Mouse (Mus musculus) kidney, postnatal 4 days (tissue): ENCODE results near the gene Mettl15.
"Not testable (repeated sequence)": the region's sequence is repeated elsewhere in the genome, so short reads cannot be mapped to it uniquely, and the experiment has no call there.

Experiments
- DNase-seq, 2 experiments: peaks; one replicate each; pipeline ENCODE4 v3.0.0; 2021; ENCODE audit warnings: mixed read lengths in 2 of 2

Gene Mettl15

DNA sequence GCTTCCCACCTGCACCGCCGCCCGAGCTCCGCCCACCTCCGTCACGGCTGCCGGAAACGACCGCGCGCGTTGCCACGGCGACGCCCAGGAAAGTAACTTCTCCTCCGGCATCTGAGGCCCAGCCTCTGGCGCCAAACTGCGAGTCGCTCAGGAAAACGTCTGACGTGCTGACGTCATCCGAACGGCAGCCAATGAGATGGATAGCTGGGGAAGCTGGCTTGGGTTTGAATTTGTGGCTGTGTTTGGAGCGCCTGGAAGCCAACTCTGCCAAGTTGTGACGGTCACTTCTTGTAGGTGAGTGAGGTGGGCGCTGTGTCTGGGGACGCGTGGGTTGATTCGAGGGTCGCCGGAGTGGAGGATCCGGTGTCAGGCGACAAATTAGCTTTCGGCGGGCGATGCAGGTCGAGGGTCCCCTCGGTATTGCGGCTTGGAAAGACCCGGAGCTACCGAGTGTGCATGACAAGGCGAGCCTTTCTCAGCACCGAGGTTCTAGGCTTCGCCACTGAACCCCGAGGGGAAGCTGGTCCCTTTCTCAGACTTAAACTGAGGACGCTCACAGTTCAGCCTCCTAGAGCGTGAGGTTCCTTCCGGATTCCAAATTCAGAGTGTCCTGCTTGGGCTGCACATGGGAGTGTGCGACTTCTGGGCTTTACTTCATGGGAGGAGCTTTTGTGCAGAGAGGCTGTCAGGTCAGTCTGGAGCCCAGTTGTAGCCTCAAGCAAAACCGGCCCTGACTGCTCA, at the start of gene Mettl15, which contains the start of gene Kif18a:
TSS of gene Mettl15 (minus strand) at position 149 of the 741 bp plus-strand sequence.
TSS of gene Kif18a (plus strand) at position 139 of the 741 bp plus-strand sequence.
- peak; percentile 97 to 98 for DNase-seq

DNA sequence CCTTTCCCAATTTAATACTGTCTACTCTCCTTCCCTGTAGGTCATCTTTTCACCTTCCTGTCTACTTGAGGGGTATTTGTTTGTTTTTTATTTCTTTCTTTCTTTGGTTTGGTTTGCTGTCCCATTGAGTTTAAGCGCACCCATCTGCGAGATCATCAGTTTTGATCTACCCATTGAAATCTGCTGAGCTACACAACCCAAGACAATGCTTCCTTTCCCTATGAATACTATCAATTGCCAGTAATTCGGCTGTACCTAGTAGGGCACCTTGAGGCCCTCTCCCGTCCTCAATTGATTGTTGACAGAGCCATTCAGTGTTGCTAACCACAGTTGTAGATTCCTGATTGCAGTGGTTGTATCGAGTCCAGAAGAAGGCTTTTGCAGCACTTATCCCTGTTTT, 30.8 kb upstream of the Mettl15 start:
- no peak for DNase-seq

DNA sequence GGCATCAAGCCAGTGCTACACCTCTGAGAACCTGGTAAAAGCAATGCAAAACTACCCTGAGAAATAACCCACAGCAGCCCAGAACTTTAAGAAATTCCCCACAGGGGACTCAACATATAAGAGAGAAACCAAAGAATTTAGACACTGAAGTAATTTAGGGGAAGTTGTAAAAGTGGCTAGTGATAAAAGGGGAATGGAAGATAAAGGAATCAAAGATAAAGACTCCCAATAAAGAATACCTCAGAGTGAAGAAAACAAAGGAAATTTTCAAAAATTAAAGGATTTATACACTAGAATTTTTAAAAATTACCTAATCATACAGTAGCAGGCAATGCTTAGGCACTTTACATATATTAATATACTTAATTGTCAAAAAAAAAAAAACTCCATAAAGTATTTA, 23.1 kb upstream of the Mettl15 start:
- DNase-seq = no peak

DNA sequence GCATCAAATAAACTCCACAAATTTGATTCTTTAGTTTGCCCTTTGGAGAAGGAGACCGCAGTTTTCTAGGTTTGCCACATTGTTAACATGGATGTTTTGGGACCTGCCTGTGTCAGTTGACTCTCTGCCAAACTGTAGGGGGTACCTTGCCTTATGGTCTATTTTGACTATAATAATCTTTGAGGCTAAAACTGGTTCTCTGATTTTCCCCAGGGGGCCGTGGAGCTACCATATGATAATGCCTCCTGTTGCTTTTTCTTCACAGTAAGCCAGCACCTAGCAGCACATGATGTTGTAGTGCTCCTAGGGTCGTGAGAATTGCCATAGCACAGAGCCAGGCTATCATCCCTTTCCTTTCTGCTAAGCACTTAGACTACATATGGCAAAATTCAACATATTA, 21.7 kb upstream of the Mettl15 start:
- no peak for DNase-seq

DNA sequence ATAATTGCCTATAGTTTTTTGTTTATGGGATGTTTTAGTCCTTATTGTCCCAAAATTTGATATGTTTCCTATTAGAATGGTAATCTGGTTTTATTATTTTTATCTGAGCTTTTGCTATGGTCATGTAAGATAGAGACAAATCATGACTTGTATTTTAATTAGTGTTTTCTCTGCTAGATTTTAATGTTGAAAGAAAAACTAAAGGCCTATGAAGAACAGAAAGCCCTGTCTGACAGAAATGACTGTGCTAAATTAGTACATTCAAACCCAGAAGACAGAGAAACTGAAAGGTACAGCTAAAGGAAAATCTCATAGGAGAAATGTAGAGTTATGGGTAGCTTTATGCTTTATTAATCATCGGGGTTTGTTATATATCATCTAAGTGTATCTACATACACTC, 17.6 kb upstream of the Mettl15 start:
- no peak for DNase-seq

DNA sequence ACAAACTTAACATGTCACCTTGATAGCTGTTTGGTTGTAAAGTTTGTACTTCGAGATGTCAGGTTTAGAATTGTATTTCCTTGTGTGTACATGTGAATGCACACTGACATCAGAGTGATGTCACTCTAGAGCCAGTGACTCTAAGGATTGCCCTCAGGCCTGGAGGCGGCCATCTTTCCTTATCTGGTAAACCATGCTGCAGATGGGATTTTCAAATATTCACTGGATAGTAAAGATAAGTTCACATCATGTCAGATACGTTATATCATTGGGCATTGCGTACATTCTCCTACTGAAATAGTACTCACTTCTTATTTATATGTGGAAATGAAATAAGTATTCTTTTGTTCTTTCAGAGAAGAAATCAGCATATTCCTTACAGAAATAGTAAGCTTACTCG, 15.7 kb upstream of the Mettl15 start:
- no peak for DNase-seq

DNA sequence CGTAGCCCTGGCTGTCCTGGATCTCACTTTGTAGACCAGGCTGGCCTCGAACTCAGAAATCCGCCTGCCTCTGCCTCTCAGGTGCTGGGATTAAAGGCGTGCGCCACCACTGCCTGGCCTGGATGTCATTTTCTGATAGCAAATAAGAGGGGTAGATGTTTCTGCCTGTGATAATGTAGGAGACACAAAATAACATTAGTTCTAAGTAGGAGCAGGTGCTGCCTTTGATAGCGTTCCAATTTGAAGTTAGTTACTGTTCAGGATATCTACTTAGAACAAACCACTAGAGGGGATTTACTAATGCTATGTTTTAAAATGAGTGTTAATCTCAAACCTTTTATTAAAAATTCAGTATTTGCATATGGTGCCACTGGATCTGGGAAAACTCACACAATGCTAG, 8.8 kb upstream of the Mettl15 start:
- no peak for DNase-seq

DNA sequence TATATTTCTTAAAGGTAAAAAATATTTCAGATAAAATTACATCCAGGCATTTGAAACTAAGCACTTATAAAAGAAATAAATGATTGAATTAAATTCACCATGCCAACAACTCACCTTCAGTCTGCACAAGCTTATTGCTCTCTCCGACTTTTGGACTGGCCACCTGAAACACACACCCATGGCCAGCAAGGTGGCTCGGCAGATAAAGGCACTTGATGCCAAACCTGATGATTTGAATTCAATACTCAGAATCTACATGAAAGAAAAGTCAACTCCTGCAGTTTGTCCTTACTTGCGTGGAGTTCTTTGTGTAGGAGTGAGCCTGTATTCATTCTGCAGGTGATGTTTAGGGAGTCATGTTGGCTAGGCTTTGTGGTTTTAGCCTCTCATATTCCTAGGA, 3.6 kb upstream of the Mettl15 start:
- no peak for DNase-seq

DNA sequence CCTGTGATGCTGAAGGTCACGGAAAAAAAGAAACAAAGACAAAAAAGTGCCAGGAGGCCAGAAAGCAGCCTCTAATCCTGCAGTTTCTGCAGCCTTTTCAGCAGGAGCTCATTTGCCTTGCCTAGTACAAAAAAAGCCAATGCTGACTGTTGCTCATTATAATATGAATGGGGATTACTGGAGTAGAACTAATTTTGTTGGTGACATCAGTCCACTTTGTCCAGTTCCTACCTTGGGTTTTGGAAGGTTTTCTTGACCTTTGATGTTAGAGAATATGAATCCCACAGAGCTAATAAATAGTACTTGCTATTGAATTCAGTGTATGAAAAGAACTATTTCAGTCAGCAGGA, 768 bp upstream of the Mettl15 start:
- DNase-seq = no peak

DNA sequence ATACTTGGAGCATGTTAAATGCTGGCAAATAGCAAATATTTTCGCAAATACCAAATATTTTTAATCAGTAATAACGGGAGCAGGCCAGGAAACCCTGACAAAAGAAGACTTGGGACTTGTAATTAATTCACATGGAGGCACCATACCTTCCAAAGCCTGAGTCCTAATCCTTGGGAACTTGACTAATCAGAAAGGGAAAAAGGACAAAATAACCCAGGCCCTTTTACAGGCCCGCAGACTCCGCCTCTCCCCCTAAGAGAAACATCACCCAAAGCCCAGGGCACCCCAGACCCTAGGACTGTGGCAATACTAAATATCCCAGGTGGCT, 312 bp downstream of the Mettl15 start:
- DNase-seq = no peak

DNA sequence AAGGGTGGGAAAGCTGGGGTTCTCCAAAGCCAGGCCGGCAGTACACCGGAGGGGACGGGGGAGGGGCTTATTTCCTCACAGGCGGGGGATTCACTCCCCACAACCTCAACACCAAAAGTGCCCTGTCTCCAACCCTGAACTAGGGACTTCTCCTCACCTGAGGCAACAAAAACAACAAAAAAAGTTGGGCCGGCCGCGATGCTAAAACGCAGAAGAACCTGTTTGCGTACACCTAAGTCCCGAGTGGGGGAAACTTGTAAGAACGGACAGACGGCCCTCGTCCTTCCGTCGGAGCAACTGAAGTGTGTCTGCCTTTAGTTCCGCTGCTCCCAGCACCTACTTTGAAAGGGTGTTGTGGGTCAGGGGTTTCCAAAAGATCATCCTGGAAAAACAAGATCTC, 2.5 kb downstream of the Mettl15 start:
- DNase-seq = peak; percentile 61 to 69

DNA sequence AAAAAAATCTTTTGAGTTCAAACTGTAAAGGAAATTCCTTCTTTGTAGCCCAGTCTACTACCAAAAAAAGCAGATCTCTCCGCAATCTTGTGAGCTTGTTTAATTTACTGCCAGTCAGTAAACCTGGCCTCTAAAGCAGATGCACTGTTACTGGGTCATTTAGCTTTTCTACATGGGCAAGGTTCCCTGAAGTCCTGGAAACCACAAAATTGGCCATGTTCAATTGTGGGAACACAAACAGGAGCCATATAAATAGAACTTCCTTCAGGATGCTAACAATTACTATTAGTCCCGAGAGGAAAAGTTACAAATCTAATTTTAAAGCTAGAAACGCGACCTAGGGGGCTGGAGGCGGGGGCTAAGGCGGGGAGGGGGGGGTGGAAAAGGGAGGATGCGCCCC, 3.0 kb downstream of the Mettl15 start:
- DNase-seq = no peak

DNA sequence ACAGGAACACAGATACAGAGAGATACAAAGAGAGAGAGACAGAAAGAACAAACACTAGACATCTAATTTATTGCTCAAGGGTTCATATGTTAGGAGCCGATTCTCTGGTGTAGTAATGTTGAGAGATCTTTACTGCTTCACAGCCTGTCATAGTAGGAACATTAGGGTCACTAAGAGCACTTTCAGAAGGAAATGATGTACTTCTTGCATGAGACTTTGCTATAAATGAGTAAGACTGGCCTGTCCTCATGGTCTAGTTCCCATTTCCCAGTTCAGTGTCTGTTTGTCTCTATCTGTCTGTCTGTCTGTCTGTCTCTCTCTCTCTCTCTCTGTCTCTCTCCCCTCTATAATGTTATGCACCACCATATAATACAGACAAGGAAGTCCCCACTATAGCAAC, 7.5 kb downstream of the Mettl15 start:
- no peak for DNase-seq

DNA sequence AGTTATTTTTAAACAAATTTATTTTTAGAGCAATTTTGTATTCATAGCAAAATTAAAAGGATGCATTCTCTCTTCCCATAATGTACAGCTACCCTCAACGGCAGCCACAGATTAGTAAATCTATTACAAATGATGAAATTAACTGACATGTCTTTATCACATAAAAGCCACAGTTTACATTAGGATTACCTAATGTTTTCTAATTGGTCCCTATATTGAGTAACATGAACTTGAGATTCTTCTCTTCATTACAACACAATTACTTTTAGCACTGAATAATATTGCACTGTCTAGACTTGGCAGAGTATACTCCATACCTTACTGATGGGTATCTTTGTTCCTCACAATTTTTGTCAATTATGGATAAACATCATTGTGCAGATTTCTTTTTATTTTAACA, 17.8 kb downstream of the Mettl15 start:
- DNase-seq = no peak

DNA sequence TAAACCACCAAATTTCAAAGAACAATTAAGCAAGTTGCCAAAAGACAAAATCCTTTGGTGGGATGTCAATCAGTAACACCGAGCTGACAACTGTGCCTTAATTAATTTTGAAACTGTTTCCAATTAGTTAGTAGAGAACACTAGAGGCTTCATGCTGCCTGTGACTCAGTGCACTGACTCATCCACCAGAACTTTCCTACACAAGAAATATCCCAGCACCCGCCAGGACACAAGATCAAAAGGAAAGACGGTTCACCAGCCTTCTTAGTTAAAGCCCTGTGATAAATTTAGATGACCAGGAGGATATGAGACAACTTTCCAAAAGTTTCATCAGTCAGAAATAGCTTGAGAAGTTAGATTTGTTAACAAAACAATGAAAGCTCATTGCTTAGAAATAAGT, 38.6 kb downstream of the Mettl15 start:
- DNase-seq = no peak

DNA sequence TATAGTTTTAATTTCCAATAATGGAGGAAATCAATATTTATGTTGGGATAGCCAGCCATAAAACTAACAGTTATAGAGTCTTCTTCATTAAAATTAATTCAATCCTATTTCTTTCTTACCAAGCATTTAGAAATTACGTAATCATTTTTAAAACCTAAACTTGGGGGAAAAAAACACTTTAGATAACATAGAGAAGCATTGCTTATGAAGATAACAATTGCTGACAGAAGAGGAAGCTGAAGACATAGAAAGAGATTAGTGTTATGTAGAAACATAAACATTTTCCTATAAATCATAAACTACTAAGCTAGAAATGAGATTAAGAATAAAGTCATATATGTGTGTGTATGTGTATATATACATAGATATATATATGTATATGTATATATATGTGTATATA, 44.8 kb downstream of the Mettl15 start:
- DNase-seq = no peak

DNA sequence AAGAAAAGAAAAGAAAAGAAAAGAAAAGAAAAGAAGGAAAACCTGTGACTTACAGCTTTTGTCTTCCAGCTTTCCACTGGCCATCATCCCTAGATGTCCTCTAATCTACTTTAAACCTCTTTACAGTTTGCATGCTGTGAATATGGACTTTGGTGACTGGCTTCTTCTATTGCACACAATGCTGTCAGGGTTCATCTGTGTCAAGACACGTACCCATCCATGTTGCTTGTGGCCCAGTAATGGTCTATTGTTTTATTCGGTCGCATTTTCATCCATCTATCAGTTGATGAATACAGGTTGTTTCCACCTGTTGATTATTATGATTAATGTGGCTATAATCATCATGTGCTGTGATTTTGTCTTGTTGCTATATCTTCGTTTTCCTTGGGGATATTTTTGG, 46.7 kb downstream of the Mettl15 start:
- no peak for DNase-seq

DNA sequence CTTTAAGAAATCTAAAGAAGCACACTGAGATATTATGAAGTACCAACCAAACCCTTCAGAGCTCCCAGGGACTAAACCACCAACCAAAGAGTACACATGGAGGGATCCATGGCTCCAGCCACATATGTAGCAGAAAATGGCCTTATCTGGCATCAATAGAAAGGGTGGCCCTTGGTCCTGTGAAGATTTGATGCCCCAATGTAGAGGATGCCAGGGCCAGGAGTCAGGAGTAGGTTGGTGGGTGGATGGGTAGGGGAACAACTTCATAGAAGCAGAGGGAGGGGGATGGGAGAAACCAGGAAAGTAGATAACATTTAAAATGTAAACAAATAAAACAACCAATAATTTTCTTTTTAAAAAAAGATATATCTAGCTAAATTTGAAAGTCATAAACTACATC, 50.1 kb downstream of the Mettl15 start:
- DNase-seq = no peak

DNA sequence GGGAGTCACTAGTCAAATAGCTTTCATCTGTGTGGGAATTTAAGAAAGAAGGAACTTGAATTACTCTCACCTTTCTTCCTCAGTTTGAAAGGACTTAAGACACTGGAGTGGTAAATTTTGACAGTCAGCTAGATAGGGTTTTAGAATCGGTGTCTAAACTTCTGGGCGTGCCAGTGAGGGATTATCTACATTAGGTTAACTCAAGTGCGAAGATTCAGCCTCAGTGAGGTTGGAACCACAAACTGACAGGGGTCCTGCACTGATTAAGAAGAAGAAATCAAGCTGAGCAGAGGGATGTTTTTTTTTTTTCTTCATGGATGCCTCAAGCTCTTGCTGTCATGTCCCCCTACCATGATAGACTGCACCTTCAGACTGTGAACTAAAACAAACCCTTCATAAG, 53.4 kb downstream of the Mettl15 start:
- no peak for DNase-seq

DNA sequence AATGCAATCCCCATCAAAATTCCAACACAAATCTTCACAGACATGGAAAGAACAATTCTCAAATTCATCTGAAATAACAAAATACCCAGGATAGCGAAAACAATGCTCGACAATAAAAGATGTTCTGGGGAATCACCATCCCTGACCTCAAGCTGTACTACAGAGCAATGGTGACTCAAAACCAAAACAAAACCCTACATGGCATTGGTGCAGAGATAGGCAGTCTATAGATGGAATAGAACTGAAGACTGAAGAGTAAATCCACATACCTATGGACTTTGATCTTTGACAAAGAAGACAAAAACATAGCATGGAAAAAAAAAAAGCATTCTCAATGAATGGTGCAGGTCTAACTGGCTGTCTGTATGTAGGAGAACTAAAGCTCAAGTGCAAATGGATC, 59.1 kb downstream of the Mettl15 start:
- no peak for DNase-seq

DNA sequence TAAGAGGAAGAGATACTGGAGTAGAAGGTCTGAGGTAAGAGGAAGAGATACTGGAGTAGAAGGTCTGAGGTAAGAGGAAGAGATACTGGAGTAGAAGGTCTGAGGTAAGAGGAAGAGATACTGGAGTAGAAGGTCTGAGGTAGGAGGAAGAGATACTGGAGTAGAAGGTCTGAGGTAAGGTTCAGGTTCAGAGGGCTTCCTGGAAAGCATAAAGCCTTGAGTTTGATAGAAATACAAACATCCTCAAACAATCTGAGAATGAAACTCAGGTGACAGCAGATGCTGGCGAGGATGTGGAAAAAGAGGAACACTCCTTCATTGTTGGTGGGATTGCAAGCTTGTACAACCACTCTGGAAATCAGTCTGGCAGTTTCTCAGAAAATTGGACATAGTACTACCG, 63.9 kb downstream of the Mettl15 start:
- DNase-seq = not testable (repeated sequence)

DNA sequence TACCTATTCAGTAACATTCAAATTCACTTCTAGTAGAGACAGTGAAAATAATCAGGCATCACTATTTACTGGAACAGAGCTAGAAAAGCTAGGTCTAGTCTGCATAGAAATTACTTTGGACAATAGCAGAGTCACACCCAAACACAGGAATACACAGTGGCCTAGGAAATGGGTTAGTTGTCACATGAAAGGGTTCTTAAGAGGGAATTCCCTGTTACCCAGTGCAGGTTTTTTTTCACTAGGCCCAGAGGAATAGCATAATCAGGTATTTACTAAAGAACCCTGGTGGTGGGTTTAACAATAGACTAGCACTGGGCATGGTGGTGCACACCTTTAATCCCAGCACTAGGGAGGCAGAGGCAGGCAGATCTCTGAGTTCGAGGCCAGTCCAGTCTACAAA, 69.9 kb downstream of the Mettl15 start:
- not testable (repeated sequence) for DNase-seq

DNA sequence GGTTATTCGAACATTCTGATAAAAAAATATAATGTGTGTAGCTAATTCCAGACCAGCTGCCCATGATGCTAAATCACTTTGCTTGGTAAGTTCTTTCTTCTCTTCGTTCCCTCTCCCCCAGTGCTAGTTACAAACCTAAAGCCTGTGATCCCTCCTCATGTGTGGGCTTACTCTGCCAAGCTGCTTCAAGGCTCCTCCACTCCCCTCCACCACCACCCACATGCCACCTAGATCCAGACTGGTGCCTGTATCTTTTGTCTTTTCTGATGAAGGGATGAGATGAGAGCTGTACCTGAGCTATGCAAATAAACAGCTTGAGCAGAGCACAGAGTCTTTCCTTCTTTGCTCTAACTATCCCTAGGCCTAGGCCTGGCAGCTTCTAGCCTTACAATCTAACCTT, 72.5 kb downstream of the Mettl15 start:
- no peak for DNase-seq

DNA sequence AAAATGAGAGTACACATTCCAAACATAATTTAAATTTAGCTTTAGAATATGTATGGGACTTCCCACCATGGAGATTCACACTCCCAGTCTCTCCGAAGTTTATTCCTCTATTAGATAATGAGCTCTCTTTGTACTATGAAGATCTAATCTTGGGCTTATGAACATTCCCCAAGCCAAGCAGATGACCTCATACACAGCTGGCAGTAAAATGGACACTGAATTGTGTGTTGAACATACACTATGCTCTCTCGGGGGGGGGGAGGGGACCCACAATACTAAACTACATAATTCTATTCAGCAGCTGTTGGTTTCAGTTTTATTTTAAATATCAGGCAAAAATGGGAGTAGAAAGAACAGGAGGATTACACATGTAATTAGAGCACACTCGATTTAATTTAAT, 97.6 kb downstream of the Mettl15 start:
- no peak for DNase-seq

DNA sequence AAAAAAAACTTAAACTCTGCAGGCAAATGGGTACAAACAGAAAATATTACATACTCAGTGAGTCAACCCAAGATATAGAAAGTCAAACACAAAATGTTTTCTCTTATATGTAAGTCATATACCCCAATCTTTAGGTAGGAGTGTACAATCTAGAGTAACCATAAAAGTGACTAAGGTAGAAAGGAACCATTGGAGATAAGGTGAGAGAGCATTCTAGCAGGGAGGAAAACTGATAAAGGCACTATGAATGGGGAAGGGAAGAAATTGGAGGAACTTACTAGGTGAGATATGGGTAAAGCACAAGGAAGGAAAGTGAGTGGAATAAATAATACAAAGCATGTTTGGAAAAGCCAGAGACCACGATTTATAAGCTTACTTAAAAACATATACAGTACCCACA, 122.0 kb downstream of the Mettl15 start:
- no peak for DNase-seq

DNA sequence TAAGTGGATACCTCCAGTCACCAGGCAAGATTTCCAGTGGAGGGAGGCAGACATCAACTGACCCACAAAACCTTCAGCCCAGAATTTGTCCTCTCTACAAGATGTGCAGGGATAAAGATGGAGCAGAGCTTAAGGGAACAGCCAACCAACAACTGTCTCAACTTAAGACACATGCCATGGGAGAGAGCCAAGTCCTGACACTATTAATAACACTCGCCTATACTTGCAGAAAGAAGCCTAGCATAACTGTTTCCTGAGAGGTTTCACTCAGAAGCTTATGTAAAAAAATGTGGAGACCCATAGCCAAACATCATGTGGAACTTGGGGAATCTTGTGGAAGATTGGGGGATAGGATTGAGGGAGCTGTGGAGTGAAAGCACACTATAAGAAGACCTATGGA, 124.4 kb downstream of the Mettl15 start:
- no peak for DNase-seq
